Mouse (Mus musculus): ENCODE results near the gene BC030867. TPM values are rescaled to one million over a fixed set of nuclear protein-coding genes. Genes with fewer than 3 reads are reported as not detected.
A peak's percentile ranks its signal among the peaks of the same experiment; 100 is the strongest.

Gene BC030867
- total RNA-seq, 2 experiments from 2014 or later = 0.11 to 0.47 TPM

GRCm38 (mm10) chr11:102305359-102305758 lies 56.7 kb downstream of the BC030867 start:
- intact Hi-C loops (cut with DNase I; ENCODE audit: low total_unique reads) = loop anchor here (5.0 kb wide), 1 partner anchor 132 kb away; no protein-coding TSS in a partner anchor
- DNase-seq = no peak

- no peak for DNase-seq
- intact Hi-C loops (cut with DNase I; ENCODE audit: low total_unique reads) = loop anchor here (5.0 kb wide), 1 partner anchor 129 kb away; no protein-coding TSS in a partner anchor
Observed at GRCm38 (mm10) chr11:102308104-102308503, 59.4 kb downstream of the BC030867 start.

DNA sequence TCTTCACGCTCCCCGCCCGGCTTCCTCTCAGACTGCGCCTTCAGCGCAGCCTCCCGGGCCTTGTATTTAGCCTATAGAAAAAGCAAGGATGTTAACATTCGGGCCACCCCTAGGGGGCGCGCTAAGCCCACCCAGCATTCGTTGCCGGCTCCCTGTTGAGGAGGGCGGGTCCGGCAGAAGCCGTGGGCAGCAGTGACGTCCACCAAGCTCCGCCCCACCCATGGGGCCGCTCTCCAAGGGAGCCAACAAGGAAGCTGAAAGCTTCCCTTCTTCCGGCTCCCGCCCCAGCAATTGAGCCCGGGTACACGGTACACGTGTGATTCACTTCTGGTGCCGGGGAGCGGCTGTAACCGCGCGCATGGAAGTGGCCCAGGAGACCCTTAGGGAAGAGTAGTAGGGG lies 60.3 kb downstream of the BC030867 start:
- DNase-seq = peak; percentile 97
- intact Hi-C loops (cut with DNase I; ENCODE audit: low total_unique reads) = loop anchor here (5.0 kb wide), 1 partner anchor 128 kb away; no protein-coding TSS in a partner anchor

- no peak for DNase-seq
- intact Hi-C loops (cut with DNase I; ENCODE audit: low total_unique reads) = loop anchor here (5.0 kb wide), 2 partner anchors 102 to 127 kb away; no protein-coding TSS in a partner anchor
Observed at GRCm38 (mm10) chr11:102309821-102310617, 61.3 kb downstream of the BC030867 start.

DNA sequence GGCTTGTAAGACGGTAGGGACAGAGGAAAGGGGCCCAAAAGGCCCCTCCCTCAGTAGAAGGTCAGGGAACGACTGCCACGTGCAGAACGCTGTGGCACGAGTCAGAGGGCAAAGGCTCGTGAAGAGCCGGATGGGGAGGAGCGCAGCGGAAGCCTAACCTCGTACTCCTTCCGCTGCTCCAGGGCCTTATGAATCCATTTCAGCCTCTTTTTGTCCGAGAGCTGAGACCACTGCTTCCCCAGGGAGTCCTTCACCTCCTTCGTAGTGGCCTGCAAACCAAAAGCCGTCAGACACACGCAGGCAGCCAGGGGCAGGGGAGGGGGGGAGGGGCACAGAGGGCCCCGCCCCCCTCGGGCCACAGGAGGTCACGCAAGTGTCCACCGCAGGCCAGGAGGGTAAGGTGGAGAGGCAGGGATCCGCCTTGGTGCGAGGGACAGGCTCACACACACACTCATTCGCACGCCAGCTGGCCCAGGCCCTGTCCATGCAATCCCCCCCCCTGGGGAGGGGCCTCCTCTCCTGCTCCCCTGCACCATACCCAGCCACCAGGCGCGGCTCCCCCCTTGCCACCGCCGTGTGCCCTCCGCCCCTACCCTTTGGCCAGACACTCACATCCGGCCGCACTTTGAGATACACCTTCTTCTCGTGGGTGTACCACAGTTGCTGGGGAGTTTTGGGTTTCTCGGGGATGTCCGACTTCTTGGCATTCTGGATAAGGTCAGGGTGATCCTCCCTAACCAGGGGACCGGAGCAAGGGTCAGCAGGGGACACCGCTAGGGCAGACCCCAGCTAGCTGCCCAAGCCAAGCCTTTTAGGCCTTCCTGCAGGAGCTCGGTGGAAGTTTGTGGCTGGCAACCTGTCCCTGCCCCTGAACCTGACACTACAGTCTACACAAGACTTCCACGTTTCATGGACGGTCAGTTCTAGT lies 62.4 kb downstream of the BC030867 start:
- intact Hi-C loops (cut with DNase I; ENCODE audit: low total_unique reads) = loop anchor here (5.0 kb wide), 1 partner anchor 101 kb away; no protein-coding TSS in a partner anchor
- peak; percentile 32 for DNase-seq

DNA sequence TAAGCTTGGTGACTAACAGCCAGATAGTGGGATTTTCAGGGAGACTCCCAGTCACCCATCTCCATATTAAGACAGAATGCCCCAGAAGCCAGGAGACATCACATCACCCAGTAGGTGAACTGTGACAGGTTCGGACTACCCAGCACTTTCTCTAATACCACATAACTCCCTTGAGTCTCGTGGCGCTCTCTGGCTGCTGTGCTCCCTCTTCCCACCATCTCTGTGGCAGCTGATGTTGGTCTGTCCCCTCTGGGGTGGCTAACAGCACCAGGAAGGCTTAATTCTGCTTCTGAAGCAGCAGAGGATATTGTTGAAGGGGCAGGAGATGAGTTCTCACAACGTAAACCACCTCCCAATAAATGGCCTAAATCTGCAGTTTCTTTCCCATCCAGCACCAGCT lies 63.3 kb downstream of the BC030867 start:
- intact Hi-C loops (cut with DNase I; ENCODE audit: low total_unique reads) = loop anchor here (5.0 kb wide), 1 partner anchor 100 kb away; no protein-coding TSS in a partner anchor

GRCm38 (mm10) chr11:102312586-102312985 lies 63.9 kb downstream of the BC030867 start:
- intact Hi-C loops (cut with DNase I; ENCODE audit: low total_unique reads) = loop anchor here (5.0 kb wide), 1 partner anchor 100 kb away; no protein-coding TSS in a partner anchor
- DNase-seq = no peak

More for the DNA sequence above, 63.3 kb downstream of the BC030867 start:
- no peak for DNase-seq

DNA sequence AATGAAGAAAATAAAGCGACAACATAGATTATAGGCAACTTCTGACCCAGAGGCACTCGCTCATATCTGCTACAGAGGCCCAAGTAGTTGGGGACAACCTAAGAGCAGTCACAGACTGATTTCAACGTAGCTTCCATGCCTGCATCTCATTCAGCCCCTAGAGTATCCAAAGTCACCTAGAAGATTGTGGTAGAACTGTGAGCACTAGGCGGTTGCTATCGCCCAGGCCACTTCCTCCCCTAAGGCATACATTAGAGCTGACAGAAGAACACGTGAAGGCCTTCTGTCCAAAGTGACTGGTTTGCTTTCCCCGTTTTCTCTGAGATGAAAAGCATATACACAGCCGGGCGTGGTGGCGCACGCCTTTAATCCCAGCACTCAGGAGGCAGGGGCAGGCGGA lies 65.6 kb downstream of the BC030867 start:
- intact Hi-C loops (cut with DNase I; ENCODE audit: low total_unique reads) = loop anchor here (5.0 kb wide), 1 partner anchor 98 kb away; no protein-coding TSS in a partner anchor
- no peak for DNase-seq

Small RNAs within 50 kb of the gene (microRNA-seq; reads per million reads assigned to microRNA genes)
- gene Mir8101 = 0.96 to 1.5 reads per million in 2 experiments

Other genes starting within 250 kb of the BC030867 start
- 10 to 100 TPM; 40.6 to 47.1 TPM for gene Mpp3, start 220.4 kb upstream of the BC030867 start, total RNA-seq (2021)
- 10 to 100 TPM; 20.2 to 28.6 TPM for gene Cd300lg, start 207.4 kb upstream of the BC030867 start, total RNA-seq (2021)
- 1 to 10 TPM in 1 of 2 experiments, under 1 TPM in 1; 0.92 to 1.6 TPM for gene Mpp2, start 160.4 kb upstream of the BC030867 start, total RNA-seq (2021)
- gene Ppy, start 147.6 kb upstream of the BC030867 start, total RNA-seq (2021) = not detected
- gene Pyy, start 141.1 kb upstream of the BC030867 start, total RNA-seq (2021) = not detected
- gene Nags, start 103.4 kb upstream of the BC030867 start, total RNA-seq (2021) = not detected
- gene Tmem101, start 92.5 kb upstream of the BC030867 start, total RNA-seq (2021) = 10 to 100 TPM; 15.1 to 16.5 TPM
- gene Lsm12, start 63.6 kb upstream of the BC030867 start, total RNA-seq (2021) = 10 to 100 TPM; 69.9 to 76.0 TPM
- 10 to 100 TPM; 36.1 to 36.2 TPM for gene G6pc3, start 59.3 kb upstream of the BC030867 start, total RNA-seq (2021)
- 10 to 100 TPM; 59.5 to 65.6 TPM for gene Hdac5, start 18.7 kb upstream of the BC030867 start, total RNA-seq (2021)
- gene Asb16, start 19.9 kb downstream of the BC030867 start, total RNA-seq (2021) = 10 to 100 TPM; 58.9 to 61.2 TPM
- 10 to 100 TPM; 14.8 to 14.9 TPM for gene Tmub2, start 36.0 kb downstream of the BC030867 start, total RNA-seq (2021)
- 10 to 100 TPM; 15.9 to 17.5 TPM for gene Atxn7l3, start 47.7 kb downstream of the BC030867 start, total RNA-seq (2021)
- 10 to 100 TPM; 38.2 to 45.5 TPM for gene Ubtf, start 70.9 kb downstream of the BC030867 start, total RNA-seq (2021)
- gene Slc4a1, start 117.3 kb downstream of the BC030867 start, total RNA-seq (2021) = 1 to 10 TPM in 1 of 2 experiments, under 1 TPM in 1; 0.59 to 1.5 TPM
- gene Rundc3a, start 144.5 kb downstream of the BC030867 start, total RNA-seq (2021) = under 1 TPM; 0.66 to 0.90 TPM
- 10 to 100 TPM; 46.6 to 48.9 TPM for gene Slc25a39, start 159.1 kb downstream of the BC030867 start, total RNA-seq (2021)
- gene Grn, start 181.4 kb downstream of the BC030867 start, total RNA-seq (2021) = 10 to 100 TPM; 57.2 to 63.7 TPM
- 1 to 10 TPM; 6.2 to 7.3 TPM for gene Fam171a2, start 198.8 kb downstream of the BC030867 start, total RNA-seq (2021)
- 1 to 10 TPM; 1.6 to 2.5 TPM for gene Itga2b, start 221.2 kb downstream of the BC030867 start, total RNA-seq (2021)